Mouse (Mus musculus): ENCODE data around the gene Braf.

DNA sequence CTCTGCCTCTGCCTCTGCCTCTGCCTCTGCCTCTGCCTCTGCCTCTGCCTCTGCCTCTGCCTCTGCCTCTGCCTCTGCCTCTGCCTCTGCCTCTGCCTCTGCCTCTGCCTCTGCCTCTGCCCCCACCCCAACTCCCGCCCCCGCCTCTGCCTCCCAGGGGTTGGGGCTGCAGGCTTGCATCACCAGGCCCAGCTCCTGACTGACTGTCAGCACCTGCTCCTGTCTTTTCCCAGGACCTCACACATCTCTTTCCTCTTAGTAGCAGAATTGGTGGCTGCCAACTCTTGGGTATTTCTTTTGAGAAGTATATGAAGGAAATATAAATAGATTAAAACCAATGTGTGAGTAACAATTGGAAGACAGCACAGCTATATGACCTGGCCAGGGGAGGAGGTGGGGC, 144.7 kb downstream of the Braf start:
- TF ChIP-seq POLR2A (IDR thresholded peaks at IDR 0.05; ENCODE audit: borderline replicate concordance, extremely low read depth, low read depth, low read length): no peak
- no peak for TF ChIP-seq CTCF (IDR thresholded peaks at IDR 0.05; ENCODE audit: insufficient read depth, low read length)
